Mouse (Mus musculus): ENCODE data around the gene Rapgef2. TPM values are rescaled to one million over a fixed set of nuclear protein-coding genes. Genes with fewer than 3 reads are reported as not detected.
A peak's percentile ranks its signal among the peaks of the same experiment; 100 is the strongest.

Rapgef2 gene
- polyA plus RNA-seq, 1 experiment, result 6.0 TPM

GRCm38 (mm10) chr3:79190377-79190776 is 95.9 kb downstream of the Rapgef2 start:
- Histone ChIP-seq H3K4me1 (ENCODE audit: control insufficient read depth, insufficient read depth, low read length) (no peaks in the 10 kb centered on the region; the same call in none of the 2 replicates), H3K27ac (ENCODE audit: control insufficient read depth, insufficient read depth, low read depth, low read length, poor library complexity) (no peak overlapping the region), H3K4me3 (replicated peaks; ENCODE audit: control insufficient read depth, low read depth, low read length) (no peak overlapping the region)
- WGBS, result 85% methylated on average over 3 of the region's 3 CpGs
- TF ChIP-seq POLR2A (IDR thresholded peaks at IDR 0.05; ENCODE audit: borderline replicate concordance, control insufficient read depth, low read depth, low read length), result no peak
- no peak for TF ChIP-seq CTCF (IDR thresholded peaks at IDR 0.05; ENCODE audit: control insufficient read depth, insufficient read depth, low read length)

GRCm38 (mm10) chr3:79187912-79188311 is 98.4 kb downstream of the Rapgef2 start:
- WGBS, result 79% methylated on average over 1 of the region's 1 CpGs
- H3K4me1 ChIP-seq (ENCODE audit: control insufficient read depth, insufficient read depth, low read length), result no peaks in the 10 kb centered on the region; the same call in none of the 2 replicates
- no peak overlapping the region for H3K4me3 ChIP-seq (replicated peaks; ENCODE audit: control insufficient read depth, low read depth, low read length)
- no peak overlapping the region for H3K27ac ChIP-seq (ENCODE audit: control insufficient read depth, insufficient read depth, low read depth, low read length, poor library complexity)
- TF ChIP-seq POLR2A (IDR thresholded peaks at IDR 0.05; ENCODE audit: borderline replicate concordance, control insufficient read depth, low read depth, low read length), result no peak
- TF ChIP-seq CTCF (IDR thresholded peaks at IDR 0.05; ENCODE audit: control insufficient read depth, insufficient read depth, low read length), result no peak

GRCm38 (mm10) chr3:79182290-79182689 is 104.0 kb downstream of the Rapgef2 start:
- Histone ChIP-seq H3K4me1 (ENCODE audit: control insufficient read depth, insufficient read depth, low read length) (peaks cover 6% of the 10 kb centered on the region), H3K27ac (ENCODE audit: control insufficient read depth, insufficient read depth, low read depth, low read length, poor library complexity) (no peak overlapping the region), H3K4me3 (replicated peaks; ENCODE audit: control insufficient read depth, low read depth, low read length) (no peak overlapping the region)
- WGBS, result 82% methylated on average over 3 of the region's 3 CpGs
- TF ChIP-seq POLR2A (IDR thresholded peaks at IDR 0.05; ENCODE audit: borderline replicate concordance, control insufficient read depth, low read depth, low read length) (no peak), CTCF (IDR thresholded peaks at IDR 0.05; ENCODE audit: control insufficient read depth, insufficient read depth, low read length) (no peak)

GRCm38 (mm10) chr3:79181248-79181991 is 104.9 kb downstream of the Rapgef2 start:
- Histone ChIP-seq H3K27ac (ENCODE audit: control insufficient read depth, insufficient read depth, low read depth, low read length, poor library complexity) (peak overlapping the region; percentile 21; the same call in 1 of the 2 replicates), H3K4me3 (replicated peaks; ENCODE audit: control insufficient read depth, low read depth, low read length) (no peak overlapping the region), H3K4me1 (ENCODE audit: control insufficient read depth, insufficient read depth, low read length) (peaks cover 6% of the 10 kb centered on the region)
- 48% methylated on average over 24 of the region's 24 CpGs for WGBS
- TF ChIP-seq CTCF (IDR thresholded peaks at IDR 0.05; ENCODE audit: control insufficient read depth, insufficient read depth, low read length) (no peak), POLR2A (IDR thresholded peaks at IDR 0.05; ENCODE audit: borderline replicate concordance, control insufficient read depth, low read depth, low read length) (no peak)

- Histone ChIP-seq H3K4me1 (ENCODE audit: control insufficient read depth, insufficient read depth, low read length) (peaks cover 6% of the 10 kb centered on the region), H3K4me3 (replicated peaks; ENCODE audit: control insufficient read depth, low read depth, low read length) (no peak overlapping the region), H3K27ac (ENCODE audit: control insufficient read depth, insufficient read depth, low read depth, low read length, poor library complexity) (no peak overlapping the region)
- WGBS, result 85% methylated on average over 8 of the region's 8 CpGs
- TF ChIP-seq CTCF (IDR thresholded peaks at IDR 0.05; ENCODE audit: control insufficient read depth, insufficient read depth, low read length), result no peak
- TF ChIP-seq POLR2A (IDR thresholded peaks at IDR 0.05; ENCODE audit: borderline replicate concordance, control insufficient read depth, low read depth, low read length), result no peak
These were observed 106.2 kb downstream of the Rapgef2 start for GRCm38 (mm10) chr3:79180086-79180485.

- Histone ChIP-seq H3K4me3 (replicated peaks; ENCODE audit: control insufficient read depth, low read depth, low read length) (no peak overlapping the region), H3K4me1 (ENCODE audit: control insufficient read depth, insufficient read depth, low read length) (peaks cover 6% of the 10 kb centered on the region), H3K27ac (ENCODE audit: control insufficient read depth, insufficient read depth, low read depth, low read length, poor library complexity) (no peak overlapping the region)
- 92% methylated on average over 2 of the region's 2 CpGs for WGBS
- no peak for TF ChIP-seq CTCF (IDR thresholded peaks at IDR 0.05; ENCODE audit: control insufficient read depth, insufficient read depth, low read length)
- TF ChIP-seq POLR2A (IDR thresholded peaks at IDR 0.05; ENCODE audit: borderline replicate concordance, control insufficient read depth, low read depth, low read length), result no peak
These were observed 106.7 kb downstream of the Rapgef2 start for GRCm38 (mm10) chr3:79179499-79180053.

- Histone ChIP-seq H3K27ac (ENCODE audit: control insufficient read depth, insufficient read depth, low read depth, low read length, poor library complexity) (no peak overlapping the region), H3K4me1 (ENCODE audit: control insufficient read depth, insufficient read depth, low read length) (peaks cover 6% of the 10 kb centered on the region), H3K4me3 (replicated peaks; ENCODE audit: control insufficient read depth, low read depth, low read length) (no peak overlapping the region)
- TF ChIP-seq CTCF (IDR thresholded peaks at IDR 0.05; ENCODE audit: control insufficient read depth, insufficient read depth, low read length) (no peak), POLR2A (IDR thresholded peaks at IDR 0.05; ENCODE audit: borderline replicate concordance, control insufficient read depth, low read depth, low read length) (no peak)
- WGBS, result 80% methylated on average over 3 of the region's 3 CpGs
These were observed 107.6 kb downstream of the Rapgef2 start for GRCm38 (mm10) chr3:79178708-79179107.

GRCm38 (mm10) chr3:79178070-79178469 is 108.2 kb downstream of the Rapgef2 start:
- 6% methylated on average over 6 of the region's 6 CpGs for WGBS
- TF ChIP-seq POLR2A (IDR thresholded peaks at IDR 0.05; ENCODE audit: borderline replicate concordance, control insufficient read depth, low read depth, low read length) (no peak), CTCF (IDR thresholded peaks at IDR 0.05; ENCODE audit: control insufficient read depth, insufficient read depth, low read length) (no peak)
- H3K4me1 ChIP-seq (ENCODE audit: control insufficient read depth, insufficient read depth, low read length), result peaks cover 6% of the 10 kb centered on the region
- peak overlapping the region; percentile 77 for H3K27ac ChIP-seq (ENCODE audit: control insufficient read depth, insufficient read depth, low read depth, low read length, poor library complexity)
- peak overlapping the region; percentile 33 for H3K4me3 ChIP-seq (replicated peaks; ENCODE audit: control insufficient read depth, low read depth, low read length)
